Mouse (Mus musculus) neural tube, embryonic 11.5 days (tissue): ENCODE measurements around the gene Akp3. TPM values are rescaled to one million over a fixed set of nuclear protein-coding genes. Genes with fewer than 3 reads are reported as not detected.

Source experiments
- polyA plus RNA-seq: library from polyadenylated mRNA; unstranded; fragments of >200 nt; fragmentation: Nextera tagmentation; extraction: Ambion mirVana; gene quantifications from 2 replicates; pipeline ENCODE4 v1.2.1, GENCODE M21; 2014

Akp3 gene
- polyA plus RNA-seq, 1 experiment from 2014 or later: not detected

Other genes starting within 250 kb of the Akp3 start
- gene Alppl2, start 35.0 kb upstream of the Akp3 start, polyA plus RNA-seq: not detected in 2 replicates
- gene Alpi, start 23.4 kb upstream of the Akp3 start, polyA plus RNA-seq: not detected in 2 replicates
- 28.3 and 36.8 TPM in 2 replicates for gene Ecel1, start 31.5 kb downstream of the Akp3 start, polyA plus RNA-seq
- 0.46 and 0.88 TPM in 2 replicates for gene Prss56, start 58.3 kb downstream of the Akp3 start, polyA plus RNA-seq
- gene Chrnd, start 65.6 kb downstream of the Akp3 start, polyA plus RNA-seq: 0.40 and 0.45 TPM in 2 replicates
- 5.0 TPM in 2 replicates for gene Chrng, start 79.7 kb downstream of the Akp3 start, polyA plus RNA-seq
- gene Eif4e2, start 88.9 kb downstream of the Akp3 start, polyA plus RNA-seq: 129 and 135 TPM in 2 replicates
- 0.51 and 0.58 TPM in 2 replicates for gene Efhd1, start 139.4 kb downstream of the Akp3 start, polyA plus RNA-seq
- gene Gigyf2, start 202.0 kb downstream of the Akp3 start, polyA plus RNA-seq: 51.5 and 62.9 TPM in 2 replicates